Mouse (Mus musculus): ENCODE measurements at regions not wholly inside any gene's neighbourhood (a gene's known extent, or its start where the extent isn't known, plus 50 kb on each side); places are given as distances from the start of the nearest gene placed in this dataset.
A peak's percentile ranks its signal among the peaks of the same experiment; 100 is the strongest.

DNA sequence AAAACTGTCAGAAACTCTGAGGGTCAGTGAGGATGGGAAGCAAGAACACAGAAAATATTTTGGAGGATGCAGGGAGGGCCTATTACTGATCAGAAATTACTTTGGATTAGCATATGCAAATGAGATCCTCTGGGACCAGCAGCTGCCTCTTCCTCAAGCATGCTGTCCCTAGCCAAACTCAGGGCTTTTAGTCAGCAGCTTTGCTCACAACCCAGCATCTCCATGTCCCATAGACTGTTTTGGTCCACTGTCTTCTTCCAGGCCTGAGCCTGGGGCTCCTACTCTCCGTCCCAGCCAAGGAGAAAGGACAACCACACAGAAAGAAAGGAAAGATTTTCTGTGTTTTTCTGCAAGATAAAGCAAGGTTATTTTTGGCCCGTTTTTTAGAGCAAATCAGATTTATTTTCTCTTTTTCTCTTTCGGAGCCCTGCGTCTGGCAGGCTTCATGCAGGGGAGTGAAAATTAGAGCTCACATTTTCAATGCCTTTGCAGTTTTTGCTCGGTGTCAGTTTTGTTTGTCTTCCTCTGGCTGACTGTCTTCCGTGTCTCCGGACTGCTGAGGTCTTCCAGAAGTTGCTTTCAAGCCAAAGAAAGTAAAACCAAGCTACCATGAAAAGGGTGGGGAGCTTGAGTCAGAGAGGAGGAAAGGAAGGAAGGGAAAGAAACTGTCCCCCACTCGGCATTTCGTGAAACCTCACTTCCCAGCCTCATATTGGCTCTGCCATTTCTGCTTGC lies 445.5 kb upstream of the Cdh11 start:
- H3K27me3 ChIP-seq, result no peaks in the 10 kb centered on the region
- H3K36me3 ChIP-seq, result no peaks in the 10 kb centered on the region
- H3K4me3 ChIP-seq, result no peak overlapping the region
- H3K9me3 ChIP-seq, result no peaks in the 10 kb centered on the region
- H3K4me1 ChIP-seq, result peaks cover 28% of the 10 kb centered on the region
- 51% methylated on average over 9 of the region's 9 CpGs for WGBS
- H3K27ac ChIP-seq, result peak overlapping the region; percentile 80
- H3K9ac ChIP-seq, result no peak overlapping the region
- no peak for ATAC-seq (ENCODE audit: insufficient number of reproducible peaks, insufficient read depth, low FRiP score, low TSS enrichment, low read depth)
- H3K4me2 ChIP-seq, result no peak overlapping the region

DNA sequence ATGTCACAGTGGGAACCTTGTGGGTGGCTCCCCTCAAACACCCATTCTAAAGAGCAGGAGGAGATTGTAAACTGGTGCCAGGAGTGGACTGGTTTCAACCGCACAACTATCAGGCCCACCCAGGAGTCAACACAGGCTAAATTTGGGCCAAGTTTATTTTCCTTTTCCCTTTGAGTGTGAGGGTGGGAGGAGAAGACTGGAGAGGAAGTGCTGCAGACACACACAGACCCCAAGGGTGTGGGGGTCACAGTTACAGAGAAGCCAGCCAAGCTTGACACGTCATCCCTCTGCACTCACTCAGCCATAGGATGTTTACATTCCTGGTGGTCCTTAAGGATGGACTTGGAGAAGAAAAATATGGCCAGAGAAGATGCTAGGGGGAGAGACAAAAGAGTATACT lies 448.9 kb upstream of the Cdh11 start:
- H3K27me3 ChIP-seq, result no peaks in the 10 kb centered on the region
- no peaks in the 10 kb centered on the region for H3K36me3 ChIP-seq
- H3K4me3 ChIP-seq, result no peak overlapping the region
- peaks cover 28% of the 10 kb centered on the region for H3K4me1 ChIP-seq
- no peak overlapping the region for H3K4me2 ChIP-seq
- peak overlapping the region; percentile 64 for H3K27ac ChIP-seq
- H3K9me3 ChIP-seq, result no peaks in the 10 kb centered on the region
- 33% methylated on average over 2 of the region's 2 CpGs for WGBS
- ATAC-seq (ENCODE audit: insufficient number of reproducible peaks, insufficient read depth, low FRiP score, low TSS enrichment, low read depth), result 0 out of 2 replicates have a peak, but pooled peaks have one; percentile 59
- H3K9ac ChIP-seq, result no peak overlapping the region

DNA sequence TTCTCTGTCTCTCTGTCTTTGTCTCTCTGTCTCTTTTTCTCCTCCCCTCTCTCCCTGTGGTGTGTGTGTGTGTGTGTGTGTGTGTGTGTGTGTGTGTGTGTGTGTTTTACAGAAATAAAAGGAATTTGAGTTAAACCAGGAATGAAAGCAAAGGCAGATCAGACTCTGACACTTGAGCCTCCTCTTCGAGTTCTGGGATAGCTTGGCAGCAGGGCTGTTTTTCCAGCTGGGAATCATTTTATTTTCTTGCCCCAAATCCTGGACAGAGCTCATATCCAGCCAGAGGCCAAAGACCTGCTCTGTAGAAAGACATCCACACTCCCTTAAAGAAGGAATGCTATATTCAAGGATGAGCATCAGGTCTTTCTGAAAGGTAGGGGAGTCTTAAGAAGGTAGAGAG lies 450.2 kb upstream of the Cdh11 start:
- WGBS, result 17% methylated on average over 1 of the region's 1 CpGs
- Histone ChIP-seq H3K27ac (peak overlapping the region; percentile 80), H3K36me3 (no peaks in the 10 kb centered on the region), H3K9ac (no peak overlapping the region), H3K4me3 (no peak overlapping the region), H3K27me3 (no peaks in the 10 kb centered on the region), H3K4me2 (no peak overlapping the region), H3K4me1 (peaks cover 23% of the 10 kb centered on the region), H3K9me3 (no peaks in the 10 kb centered on the region)
- ATAC-seq (ENCODE audit: insufficient number of reproducible peaks, insufficient read depth, low FRiP score, low TSS enrichment, low read depth), result no peak

DNA sequence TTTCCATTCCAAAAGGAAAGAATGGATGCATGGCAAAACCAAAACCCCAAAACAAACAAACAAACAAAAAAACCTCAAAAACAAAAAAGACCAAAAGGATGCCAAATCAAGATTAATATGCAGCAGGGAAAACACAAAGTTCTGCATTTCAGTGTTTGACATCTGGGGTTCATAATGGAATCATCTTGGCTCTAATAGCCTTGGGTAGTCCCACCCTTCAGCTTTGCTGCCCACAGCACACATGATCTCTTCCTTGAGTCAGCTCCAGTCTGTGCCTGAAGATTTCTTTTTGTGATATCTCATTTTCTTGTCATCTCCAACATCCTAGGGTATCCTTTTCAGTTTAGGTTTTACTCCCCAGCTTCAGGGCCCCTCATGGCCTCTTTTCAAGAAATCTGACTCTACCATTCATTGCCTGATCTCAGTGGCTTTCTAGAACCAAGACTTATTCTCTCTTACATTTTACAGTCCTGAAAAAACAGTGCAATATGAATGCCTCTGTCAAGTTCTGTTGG lies 453.1 kb upstream of the Cdh11 start:
- Histone ChIP-seq H3K9ac (no peak overlapping the region), H3K4me2 (no peak overlapping the region), H3K4me3 (no peak overlapping the region), H3K36me3 (no peaks in the 10 kb centered on the region), H3K9me3 (no peaks in the 10 kb centered on the region), H3K4me1 (peaks cover 12% of the 10 kb centered on the region), H3K27ac (peak overlapping the region; percentile 75), H3K27me3 (no peaks in the 10 kb centered on the region)
- ATAC-seq (ENCODE audit: insufficient number of reproducible peaks, insufficient read depth, low FRiP score, low TSS enrichment, low read depth), result no peak

DNA sequence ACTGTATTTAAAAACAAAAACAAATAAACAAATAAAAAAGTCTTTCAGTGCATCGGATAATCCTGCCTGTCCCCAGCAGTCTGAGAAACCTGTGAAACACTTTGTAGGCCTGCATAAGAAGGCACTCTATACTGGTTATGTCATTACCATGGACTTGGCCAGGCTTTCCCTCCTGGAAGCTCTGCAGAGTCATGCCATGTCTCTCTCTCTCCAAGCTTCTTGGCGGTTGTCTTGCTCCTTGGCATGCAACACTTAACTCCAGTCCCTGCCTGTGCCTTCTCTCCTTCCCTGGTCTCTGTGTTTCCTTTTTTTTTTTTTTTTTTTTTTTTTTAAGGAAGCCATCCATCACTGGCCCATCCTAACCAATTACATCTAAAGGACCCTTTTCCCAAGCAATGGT lies 458.7 kb upstream of the Cdh11 start:
- Histone ChIP-seq H3K9me3 (no peaks in the 10 kb centered on the region), H3K4me3 (no peak overlapping the region), H3K9ac (no peak overlapping the region), H3K4me1 (peaks cover 4% of the 10 kb centered on the region), H3K4me2 (no peak overlapping the region), H3K27ac (no peak overlapping the region), H3K36me3 (no peaks in the 10 kb centered on the region), H3K27me3 (no peaks in the 10 kb centered on the region)
- WGBS, result 80% methylated on average over 2 of the region's 2 CpGs
- no peak for ATAC-seq (ENCODE audit: insufficient number of reproducible peaks, insufficient read depth, low FRiP score, low TSS enrichment, low read depth)

DNA sequence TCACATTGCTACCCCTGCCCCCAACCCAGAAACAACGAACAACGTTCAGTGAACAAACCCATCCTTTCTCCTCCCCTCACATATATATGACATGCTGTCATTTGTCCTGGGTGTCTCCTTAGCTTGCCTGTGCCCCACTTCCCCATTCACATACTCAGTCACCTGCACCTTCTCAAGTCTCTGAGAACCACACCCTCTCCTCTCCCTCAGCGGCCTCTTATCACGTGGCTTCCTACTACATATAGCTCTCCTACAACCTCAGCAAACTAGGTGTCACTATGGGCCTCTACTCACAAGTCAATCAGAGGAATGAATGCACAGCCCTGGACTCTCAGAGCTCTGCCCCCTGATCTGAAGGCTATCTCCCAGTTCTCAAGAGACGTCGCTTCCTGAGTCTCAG lies 459.2 kb upstream of the Cdh11 start:
- H3K4me1 ChIP-seq, result peaks cover 4% of the 10 kb centered on the region
- no peak overlapping the region for H3K4me2 ChIP-seq
- no peaks in the 10 kb centered on the region for H3K27me3 ChIP-seq
- ATAC-seq (ENCODE audit: insufficient number of reproducible peaks, insufficient read depth, low FRiP score, low TSS enrichment, low read depth), result no peak
- no peak overlapping the region for H3K4me3 ChIP-seq
- H3K36me3 ChIP-seq, result no peaks in the 10 kb centered on the region
- H3K9me3 ChIP-seq, result no peaks in the 10 kb centered on the region
- 83% methylated on average over 6 of the region's 6 CpGs for WGBS
- H3K27ac ChIP-seq, result no peak overlapping the region
- H3K9ac ChIP-seq, result no peak overlapping the region

DNA sequence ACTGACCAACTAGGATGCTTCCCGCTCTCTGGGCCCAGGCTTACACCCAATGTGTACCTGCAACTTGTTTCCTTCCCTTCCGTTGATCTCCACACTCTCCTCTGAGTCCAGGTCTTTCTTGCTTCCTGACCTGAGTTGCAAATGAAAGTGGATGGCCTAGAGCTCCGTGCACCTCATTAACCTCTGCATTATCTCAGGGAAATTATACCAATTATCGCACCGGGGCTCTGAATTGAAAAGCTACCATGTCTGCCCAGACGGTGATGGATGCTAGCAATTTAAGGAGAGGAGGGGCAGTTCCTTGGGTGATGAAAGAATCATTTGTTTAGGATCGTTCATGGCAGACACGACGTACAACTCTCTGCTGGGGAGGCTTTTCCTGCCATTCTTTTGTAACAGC lies 460.4 kb upstream of the Cdh11 start:
- H3K4me2 ChIP-seq, result no peak overlapping the region
- no peaks in the 10 kb centered on the region for H3K36me3 ChIP-seq
- no peak overlapping the region for H3K27ac ChIP-seq
- 19% methylated on average over 9 of the region's 9 CpGs for WGBS
- peaks cover 4% of the 10 kb centered on the region for H3K4me1 ChIP-seq
- no peak overlapping the region for H3K4me3 ChIP-seq
- no peaks in the 10 kb centered on the region for H3K27me3 ChIP-seq
- H3K9ac ChIP-seq, result no peak overlapping the region
- ATAC-seq (ENCODE audit: insufficient number of reproducible peaks, insufficient read depth, low FRiP score, low TSS enrichment, low read depth), result no peak
- H3K9me3 ChIP-seq, result no peaks in the 10 kb centered on the region

DNA sequence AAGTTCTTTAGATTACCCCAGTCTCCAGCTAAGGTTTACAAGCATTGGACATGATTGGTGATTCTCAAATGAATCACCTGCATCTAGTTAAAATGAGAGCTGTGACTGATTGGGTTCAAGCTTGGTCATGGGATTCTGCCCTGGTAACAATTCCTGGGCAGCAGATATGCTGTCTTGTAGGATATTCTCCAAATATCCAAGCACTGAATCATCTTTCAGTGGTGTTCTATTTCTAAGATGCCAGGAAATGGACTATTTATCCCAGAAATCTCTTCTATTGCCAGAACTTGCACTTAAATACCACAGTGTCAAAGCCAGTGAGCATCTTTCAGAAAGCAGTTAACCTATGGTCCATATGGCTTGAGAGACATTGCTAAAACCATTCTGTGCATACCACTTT lies 475.8 kb upstream of the Cdh11 start:
- no peak overlapping the region for H3K4me2 ChIP-seq
- no peak for ATAC-seq (ENCODE audit: insufficient number of reproducible peaks, insufficient read depth, low FRiP score, low TSS enrichment, low read depth)

DNA sequence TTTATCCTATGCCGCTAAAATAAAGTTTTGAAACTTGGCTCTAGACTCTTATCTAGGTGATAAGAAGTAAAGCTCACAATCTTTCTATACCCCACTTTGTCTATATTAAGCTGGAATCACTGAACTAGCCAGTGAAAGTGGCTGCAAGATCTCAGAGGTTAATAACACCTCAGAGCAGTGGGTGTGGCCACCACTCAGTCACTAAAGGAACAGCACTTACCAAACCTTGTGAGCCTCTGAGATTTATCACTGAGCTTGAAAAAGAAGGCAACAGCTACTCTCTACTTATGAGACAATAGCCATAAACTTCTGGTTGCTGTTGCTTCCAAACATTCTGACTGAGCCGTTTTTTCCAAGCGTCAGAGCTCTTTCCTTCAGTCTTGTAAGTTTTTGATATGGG lies 484.6 kb upstream of the Cdh11 start:
- Histone ChIP-seq H3K4me2 (no peak overlapping the region), H3K27ac (peak overlapping the region; percentile 96), H3K9ac (no peak overlapping the region), H3K9me3 (no peaks in the 10 kb centered on the region), H3K27me3 (no peaks in the 10 kb centered on the region), H3K4me1 (peaks cover 45% of the 10 kb centered on the region), H3K36me3 (no peaks in the 10 kb centered on the region), H3K4me3 (no peak overlapping the region)
- WGBS, result 69% methylated on average over 3 of the region's 3 CpGs
- ATAC-seq (ENCODE audit: insufficient number of reproducible peaks, insufficient read depth, low FRiP score, low TSS enrichment, low read depth), result no peak

More for the DNA sequence above, 475.8 kb upstream of the Cdh11 start:
- Histone ChIP-seq H3K4me1 (no peaks in the 10 kb centered on the region), H3K4me3 (no peak overlapping the region), H3K27ac (no peak overlapping the region), H3K9ac (no peak overlapping the region), H3K36me3 (no peaks in the 10 kb centered on the region), H3K27me3 (no peaks in the 10 kb centered on the region), H3K9me3 (no peaks in the 10 kb centered on the region)

DNA sequence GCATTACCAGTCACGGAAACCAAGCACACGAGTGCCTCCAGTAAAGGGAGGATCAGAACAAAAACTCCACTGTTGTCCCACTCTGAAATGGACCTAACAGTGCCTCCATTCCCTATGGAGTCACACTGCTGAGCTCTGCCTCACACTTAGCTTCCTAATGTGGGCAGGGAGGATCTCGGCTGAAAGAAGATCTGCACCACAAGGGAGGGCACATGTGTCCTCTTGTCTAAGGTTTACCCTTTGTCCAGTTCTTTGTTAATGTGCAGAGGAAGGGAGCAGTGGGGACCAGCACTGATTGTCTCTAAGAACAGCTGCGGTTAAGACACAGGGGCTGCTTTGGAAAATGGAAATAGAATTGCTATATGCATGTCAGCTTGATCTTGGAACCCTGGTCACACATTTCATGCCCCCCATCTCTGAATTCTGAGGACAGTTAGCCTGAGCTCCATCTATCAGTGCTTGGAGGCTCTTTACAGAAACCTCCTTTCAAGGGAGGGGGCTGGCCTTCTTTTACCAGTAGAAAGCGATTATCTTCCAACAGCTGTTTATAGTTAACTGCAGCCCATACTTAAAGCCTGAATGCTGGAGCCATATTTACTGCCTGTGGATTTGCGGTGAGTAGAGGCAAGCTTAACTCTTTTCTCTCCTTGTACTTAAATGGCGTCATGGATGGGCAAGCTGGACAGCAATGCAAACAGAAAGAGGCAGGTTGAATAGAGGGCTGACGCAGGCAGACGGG lies 485.5 kb upstream of the Cdh11 start:
- peak; percentile 59 for ATAC-seq (ENCODE audit: insufficient number of reproducible peaks, insufficient read depth, low FRiP score, low TSS enrichment, low read depth)
- H3K27me3 ChIP-seq, result no peaks in the 10 kb centered on the region
- no peaks in the 10 kb centered on the region for H3K9me3 ChIP-seq
- peak overlapping the region; percentile 22 for H3K4me2 ChIP-seq
- WGBS, result 21% methylated on average over 9 of the region's 9 CpGs
- peak overlapping the region; percentile 96 for H3K27ac ChIP-seq
- no peaks in the 10 kb centered on the region for H3K36me3 ChIP-seq
- H3K9ac ChIP-seq, result no peak overlapping the region
- no peak overlapping the region for H3K4me3 ChIP-seq
- H3K4me1 ChIP-seq, result peaks cover 45% of the 10 kb centered on the region

DNA sequence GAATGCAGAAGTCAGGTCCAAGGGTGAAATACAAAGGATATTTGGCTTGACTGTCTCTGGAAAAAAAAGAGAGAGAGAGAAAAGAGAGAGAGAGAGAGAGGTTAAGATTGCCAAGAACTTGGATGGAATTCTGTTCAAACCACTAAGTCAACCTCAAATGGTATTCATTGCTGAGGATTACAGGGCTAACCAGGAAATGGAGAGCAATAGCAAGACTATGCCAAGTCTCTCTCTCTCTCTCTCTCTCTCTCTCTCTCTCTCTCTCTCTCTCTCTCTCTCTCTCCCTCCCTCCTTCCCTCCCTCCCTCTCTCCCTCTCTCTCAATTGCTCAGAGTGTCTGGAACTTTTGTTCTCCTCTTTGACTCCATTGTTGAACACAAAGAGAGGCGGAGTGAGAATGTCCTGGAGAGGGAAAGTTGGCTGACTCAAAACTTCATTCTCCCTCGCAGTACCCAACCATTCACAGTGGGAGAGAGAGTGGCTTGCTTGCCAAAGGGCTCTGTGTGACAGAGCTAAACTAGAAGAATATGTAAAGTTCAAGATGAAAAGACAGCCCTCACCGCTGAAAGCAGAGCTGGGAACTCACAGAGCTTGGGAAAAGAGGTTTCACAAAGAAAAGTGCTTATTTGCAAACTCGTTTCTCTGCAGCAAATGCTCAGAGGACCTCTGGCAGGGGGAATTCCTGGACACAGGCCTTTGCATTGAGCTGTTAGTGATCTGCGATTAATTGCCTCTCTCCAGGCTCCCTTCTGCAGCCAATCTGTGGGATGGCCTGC lies 487.1 kb upstream of the Cdh11 start:
- Histone ChIP-seq H3K4me1 (peaks cover 45% of the 10 kb centered on the region), H3K4me2 (peak overlapping the region; percentile 11; the same call in 1 of the 2 replicates), H3K27ac (peak overlapping the region; percentile 96), H3K9ac (0 out of 2 replicates have a peak overlapping the region, but pooled peaks have one; percentile 17), H3K4me3 (no peak overlapping the region), H3K27me3 (no peaks in the 10 kb centered on the region), H3K36me3 (no peaks in the 10 kb centered on the region), H3K9me3 (no peaks in the 10 kb centered on the region)
- ATAC-seq (ENCODE audit: insufficient number of reproducible peaks, insufficient read depth, low FRiP score, low TSS enrichment, low read depth), result peak; percentile 75
- 15% methylated on average over 5 of the region's 5 CpGs for WGBS

Data from embryonic facial prominence, embryonic 13.5 days (tissue).